Mouse (Mus musculus) myocyte (in vitro differentiated cells): ENCODE results near the gene Prr14l. TPM values are rescaled to one million over a fixed set of nuclear protein-coding genes. Genes with fewer than 3 reads are reported as not detected.
A peak's percentile ranks its signal among the peaks of the same experiment; 100 is the strongest.
"Not testable (repeated sequence)": the region's sequence is repeated elsewhere in the genome, so short reads cannot be mapped to it uniquely, and the experiment has no call there.

ENCODE experiments used
- H3K27me3 ChIP-seq: one replicate; pipeline ENCODE4 v1.6.1; 2011; ENCODE audit not compliant: control insufficient read depth, insufficient read depth, insufficient read length
- H3K36me3 ChIP-seq: one replicate; pipeline ENCODE4 v1.6.1; 2011; ENCODE audit not compliant: control insufficient read depth, insufficient read depth
- H3K4me2 ChIP-seq: one replicate; pipeline ENCODE4 v1.6.1; 2011; ENCODE audit warnings: low read depth, control low read depth
- H3K4me3 ChIP-seq: one replicate; pipeline ENCODE4 v1.5.1; 2011; ENCODE audit warnings: mild to moderate bottlenecking, control low read depth, moderate library complexity
- H3K79me2 ChIP-seq: one replicate; pipeline ENCODE4 v1.6.1; 2011; ENCODE audit not compliant: control insufficient read depth, insufficient read depth
- H3ac ChIP-seq: one replicate; pipeline ENCODE4 v1.6.1; 2011; ENCODE audit not compliant: control insufficient read depth, insufficient read length
- CEBPB ChIP-seq: IDR thresholded peaks from 2 replicates; pipeline ENCODE4 v1.6.1; 2011; ENCODE audit warnings: mild to moderate bottlenecking, moderate library complexity; ENCODE audit not compliant: poor library complexity, insufficient read depth, severe bottlenecking
- E2F4 ChIP-seq: IDR thresholded peaks from one replicate; pipeline ENCODE4 v1.6.1; 2011; ENCODE audit warnings: mild to moderate bottlenecking, control low read depth, moderate library complexity; ENCODE audit not compliant: insufficient read depth
- MAX ChIP-seq: IDR thresholded peaks from one replicate; pipeline ENCODE4 v1.6.1; 2011; ENCODE audit warnings: low read depth, mild to moderate bottlenecking, control low read depth
- MYOD1 ChIP-seq, 3 experiments: IDR thresholded peaks; one replicate each; pipeline ENCODE4 v1.6.1; 2011; ENCODE audit warnings: control low read depth in 2 of 3, low read depth in 2 of 3, mild to moderate bottlenecking in 2 of 3, moderate library complexity in 1 of 3; ENCODE audit not compliant: insufficient read length in 2 of 3, control insufficient read depth in 1 of 3
- MYOG ChIP-seq, 3 experiments: IDR thresholded peaks; one replicate each; pipeline ENCODE4 v1.6.1; 2011; ENCODE audit warnings: control low read depth in 2 of 3, low read depth in 2 of 3, mild to moderate bottlenecking in 2 of 3; ENCODE audit not compliant: insufficient read length in 2 of 3, control insufficient read depth in 1 of 3, insufficient read depth in 1 of 3
- POLR2A ChIP-seq: IDR thresholded peaks from one replicate; pipeline ENCODE4 v1.6.1; 2011; ENCODE audit warnings: low read depth, mild to moderate bottlenecking, control low read depth, moderate library complexity; ENCODE audit not compliant: insufficient read length
- POLR2AphosphoS2 ChIP-seq: IDR thresholded peaks from one replicate; pipeline ENCODE4 v1.6.1; 2011; ENCODE audit warnings: low read depth, control low read depth; ENCODE audit not compliant: insufficient read length
- REST ChIP-seq: IDR thresholded peaks from one replicate; pipeline ENCODE4 v1.6.1; 2011; ENCODE audit warnings: mild to moderate bottlenecking, control low read depth, moderate library complexity; ENCODE audit not compliant: insufficient read depth, insufficient read length
- SRF ChIP-seq: IDR thresholded peaks from one replicate; pipeline ENCODE4 v1.6.1; 2011; ENCODE audit warnings: low read depth; ENCODE audit not compliant: control insufficient read depth, insufficient read length
- TCF12 ChIP-seq: IDR thresholded peaks from one replicate; pipeline ENCODE4 v1.6.1; 2011; ENCODE audit warnings: mild to moderate bottlenecking, control low read depth; ENCODE audit not compliant: poor library complexity, insufficient read depth, severe bottlenecking
- TCF3 ChIP-seq: IDR thresholded peaks from one replicate; pipeline ENCODE4 v1.6.1; 2011; ENCODE audit warnings: low read depth, control low read depth; ENCODE audit not compliant: insufficient read length
- USF1 ChIP-seq: IDR thresholded peaks from one replicate; pipeline ENCODE4 v1.6.1; 2011; ENCODE audit warnings: low read depth, mild to moderate bottlenecking, control low read depth, moderate library complexity
- polyA plus RNA-seq: library from polyadenylated mRNA; unstranded; fragments of >200 nt; fragmentation: generic; extraction: Trizol; gene quantifications from one replicate; pipeline ENCODE4 v1.2.1, GENCODE M21; 2012; ENCODE audit warnings: missing spikeins

Prr14l gene
- polyA plus RNA-seq, 1 experiment: 4.7 TPM

GRCm38 (mm10) chr5:32863253-32864228 lies 9.5 kb upstream of the Prr14l start, which contains the start of gene Depdc5:
Gene Depdc5 (plus strand): TSS chr5:32863701.
- Histone ChIP-seq H3K27me3 (no peaks in the 10 kb centered on the region), H3K36me3 (peaks cover 18% of the 10 kb centered on the region), H3K4me3 (peak within 1 kb of the TSS; percentile 41), H3K79me2 (no peaks in the 10 kb centered on the region), H3ac (peak within 1 kb of the TSS; percentile 6), H3K4me2 (peak within 1 kb of the TSS; percentile 83)
- TF ChIP-seq POLR2A (peak; percentile 84), TCF3 (no peak), MYOG (IDR thresholded peaks at IDR 0.05; ENCODE audit: control insufficient read depth in 1 of 3, insufficient read depth in 1 of 3, insufficient read length in 2 of 3, low read depth in 2 of 3) (peak in 1 of 3 experiments; percentile 16), CEBPB (no peak), E2F4 (peak; percentile 81), POLR2AphosphoS2 (peak; percentile 79), REST (no peak)

DNA sequence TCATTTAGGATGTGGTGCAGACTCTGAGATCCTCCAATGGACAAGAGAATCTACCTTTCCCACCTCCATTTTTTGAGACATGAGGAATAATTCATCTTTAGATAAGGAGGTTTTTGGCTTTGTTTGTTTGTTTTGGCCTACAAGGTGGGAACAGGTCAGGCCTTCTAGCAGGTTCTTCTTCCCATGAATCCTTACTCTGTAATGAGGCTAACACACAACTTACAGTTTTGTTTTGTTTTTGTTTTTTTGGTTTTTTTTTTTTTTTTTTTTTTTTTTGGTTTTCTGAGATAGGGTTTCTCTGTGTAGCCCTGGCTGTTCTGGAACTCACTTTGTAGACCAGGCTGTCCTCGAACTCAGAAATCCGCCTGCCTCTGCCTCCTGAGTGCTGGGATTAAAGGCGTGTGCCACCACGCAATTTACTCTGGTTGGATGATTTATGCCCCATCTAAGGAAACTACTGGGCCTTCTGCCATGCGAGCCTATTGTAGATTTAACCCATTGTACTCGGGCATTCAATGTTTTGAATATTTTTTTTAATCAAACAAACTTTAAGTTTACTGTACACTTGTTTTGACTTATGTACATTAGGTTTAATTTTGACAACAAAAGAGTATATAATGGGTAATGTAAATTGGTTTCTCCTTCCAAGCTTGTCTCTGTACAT lies 8.5 kb upstream of the Prr14l start:
- Histone ChIP-seq H3K27me3 (no peaks in the 10 kb centered on the region), H3K79me2 (no peaks in the 10 kb centered on the region), H3K36me3 (peaks cover 9% of the 10 kb centered on the region), H3K4me3 (peak overlapping the region; percentile 41), H3K4me2 (peak overlapping the region; percentile 83), H3ac (no peak overlapping the region)
- TF ChIP-seq POLR2AphosphoS2: no peak
- no peak for TF ChIP-seq SRF
- TF ChIP-seq MYOD1 (IDR thresholded peaks at IDR 0.05; ENCODE audit: control insufficient read depth in 1 of 3, insufficient read length in 2 of 3, low read depth in 2 of 3): no peak
- TF ChIP-seq TCF12: no peak
- TF ChIP-seq TCF3: no peak
- TF ChIP-seq POLR2A: no peak
- no peak for TF ChIP-seq MYOG (IDR thresholded peaks at IDR 0.05; ENCODE audit: control insufficient read depth in 1 of 3, insufficient read depth in 1 of 3, insufficient read length in 2 of 3, low read depth in 2 of 3)
- TF ChIP-seq USF1: no peak
- no peak for TF ChIP-seq CEBPB

DNA sequence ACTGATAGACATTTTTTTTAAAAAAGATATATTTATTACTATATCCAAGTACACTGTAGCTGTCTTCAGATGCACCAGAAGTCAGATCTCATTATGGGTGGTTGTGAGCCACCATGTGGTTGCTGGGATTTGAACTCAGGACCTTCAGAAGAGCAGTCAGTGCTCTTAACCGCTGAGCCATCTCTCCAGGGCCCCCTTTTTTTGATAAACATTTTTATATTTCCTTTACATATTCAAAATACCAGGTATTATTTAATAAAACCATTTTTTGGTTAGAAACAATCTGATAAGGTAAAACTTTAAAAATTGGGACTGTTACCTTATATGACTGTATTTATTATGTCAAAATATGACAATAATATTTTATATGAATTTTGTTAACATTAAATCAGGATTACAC lies 7.0 kb upstream of the Prr14l start:
- TF ChIP-seq MYOG (IDR thresholded peaks at IDR 0.05; ENCODE audit: control insufficient read depth in 1 of 3, insufficient read depth in 1 of 3, insufficient read length in 2 of 3, low read depth in 2 of 3): no peak
- TF ChIP-seq CEBPB: no peak
- no peak for TF ChIP-seq TCF3
- no peak for TF ChIP-seq MYOD1 (IDR thresholded peaks at IDR 0.05; ENCODE audit: control insufficient read depth in 1 of 3, insufficient read length in 2 of 3, low read depth in 2 of 3)
- TF ChIP-seq POLR2AphosphoS2: no peak
- no peak for TF ChIP-seq POLR2A
- no peak for TF ChIP-seq USF1
- TF ChIP-seq SRF: no peak
- TF ChIP-seq E2F4: no peak
- TF ChIP-seq REST: no peak
- no peak for TF ChIP-seq TCF12
- no peak for TF ChIP-seq MAX
- Histone ChIP-seq H3ac (no peak overlapping the region), H3K4me3 (no peak overlapping the region), H3K27me3 (no peaks in the 10 kb centered on the region), H3K36me3 (peaks cover 3% of the 10 kb centered on the region), H3K4me2 (no peak overlapping the region), H3K79me2 (no peaks in the 10 kb centered on the region)

GRCm38 (mm10) chr5:32857781-32858220 lies 3.7 kb upstream of the Prr14l start:
- Histone ChIP-seq H3ac (no peak overlapping the region), H3K36me3 (no peaks in the 10 kb centered on the region), H3K4me2 (peak overlapping the region; percentile 73), H3K79me2 (peaks cover 11% of the 10 kb centered on the region), H3K27me3 (no peaks in the 10 kb centered on the region), H3K4me3 (peak overlapping the region; percentile 18)
- TF ChIP-seq POLR2A (no peak), REST (no peak), POLR2AphosphoS2 (no peak), E2F4 (no peak), MYOG (IDR thresholded peaks at IDR 0.05; ENCODE audit: control insufficient read depth in 1 of 3, insufficient read depth in 1 of 3, insufficient read length in 2 of 3, low read depth in 2 of 3) (no peak), TCF3 (no peak), MAX (no peak), CEBPB (no peak), TCF12 (no peak), SRF (no peak), MYOD1 (IDR thresholded peaks at IDR 0.05; ENCODE audit: control insufficient read depth in 1 of 3, insufficient read length in 2 of 3, low read depth in 2 of 3) (no peak), USF1 (no peak)

DNA sequence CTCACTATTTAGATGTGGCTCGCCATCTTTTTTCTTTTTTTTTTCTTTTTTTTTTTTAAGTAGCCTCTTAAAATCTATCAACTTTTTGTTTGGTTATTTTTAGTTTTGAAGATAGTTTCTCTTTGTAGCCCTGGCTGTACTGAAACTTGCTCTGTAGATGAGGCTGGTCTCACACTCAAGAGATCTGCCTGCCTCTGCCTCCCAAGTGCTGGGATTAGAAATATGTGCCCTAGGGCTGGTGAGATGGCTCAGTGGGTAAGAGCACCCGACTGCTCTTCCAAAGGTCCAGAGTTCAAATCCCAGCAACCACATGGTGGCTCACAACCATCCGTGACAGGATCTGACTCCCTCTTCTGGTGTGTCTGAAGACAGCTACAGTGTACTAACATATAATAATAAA lies 1.2 kb upstream of the Prr14l start:
- not testable (repeated sequence) for H3K4me2 ChIP-seq, H3K36me3 ChIP-seq, H3ac ChIP-seq, H3K27me3 ChIP-seq, H3K4me3 ChIP-seq
- H3K79me2 ChIP-seq: peaks cover 37% of the 10 kb centered on the region
